Mouse (Mus musculus): ENCODE results near the gene Aff1.

GRCm38 (mm10) chr5:103721490-103721889 is 29.3 kb downstream of the Aff1 start:
- no peak for TF ChIP-seq GATA1 (IDR thresholded peaks at IDR 0.05; ENCODE audit: low read length)
- TF ChIP-seq TAL1 (IDR thresholded peaks at IDR 0.05; ENCODE audit: low read length): no peak
